Mouse (Mus musculus): ENCODE measurements around the gene Defb23. TPM values are rescaled to one million over a fixed set of nuclear protein-coding genes. Genes with fewer than 3 reads are reported as not detected.

Gene Defb23
- total RNA-seq, 2 experiments from 2014 or later = not detected

Other genes with a start within 250 kb of the Defb23 start
- 10 to 100 TPM; 64.5 to 73.4 TPM for gene Csnk2a1, start 237.8 kb downstream of the Defb23 start, total RNA-seq (2021)
- gene Tbc1d20, start 170.8 kb downstream of the Defb23 start, total RNA-seq (2021) = 10 to 100 TPM; 28.8 to 33.2 TPM
- gene Rbck1, start 132.0 kb downstream of the Defb23 start, total RNA-seq (2021) = 10 to 100 TPM; 31.1 to 34.8 TPM
- 1 to 10 TPM; 1.0 to 1.6 TPM for gene Trib3, start 120.6 kb downstream of the Defb23 start, total RNA-seq (2021)
- not detected for gene Nrsn2, start 88.0 kb downstream of the Defb23 start, total RNA-seq (2021)
- gene Sox12, start 66.6 kb downstream of the Defb23 start, total RNA-seq (2021) = 1 to 10 TPM; 2.9 to 4.3 TPM
- gene Zcchc3, start 49.6 kb downstream of the Defb23 start, total RNA-seq (2021) = 1 to 10 TPM; 2.7 to 3.2 TPM
- gene 6820408C15Rik, start 49.0 kb downstream of the Defb23 start, total RNA-seq (2021) = not detected
- gene Defb20, start 12.4 kb upstream of the Defb23 start, total RNA-seq (2021) = not detected
- not detected for gene Defb22, start 25.5 kb upstream of the Defb23 start, total RNA-seq (2021)
- gene Defb26, start 47.1 kb upstream of the Defb23 start, total RNA-seq (2021) = not detected
- not detected for gene Defb28, start 53.6 kb upstream of the Defb23 start, total RNA-seq (2021)
- gene Defb29, start 75.5 kb upstream of the Defb23 start, total RNA-seq (2021) = not detected
- not detected for gene Gm17416, start 104.7 kb upstream of the Defb23 start, total RNA-seq (2021)
- gene Defb21, start 108.1 kb upstream of the Defb23 start, total RNA-seq (2021) = not detected
- not detected for gene Defb19, start 115.7 kb upstream of the Defb23 start, total RNA-seq (2021)
- not detected for gene Defb45, start 134.8 kb upstream of the Defb23 start, total RNA-seq (2021)
- gene Defb36, start 139.7 kb upstream of the Defb23 start, total RNA-seq (2021) = not detected
- 1 to 10 TPM; 1.3 to 1.4 TPM for gene Defb25, start 158.4 kb upstream of the Defb23 start, total RNA-seq (2021)
- 1 to 10 TPM; 5.2 to 7.3 TPM for gene Rem1, start 162.3 kb upstream of the Defb23 start, total RNA-seq (2021)
- 10 to 100 TPM; 45.8 to 49.1 TPM for gene H13, start 204.8 kb upstream of the Defb23 start, total RNA-seq (2021)
- gene Mcts2, start 222.4 kb upstream of the Defb23 start, total RNA-seq (2021) = 10 to 100 TPM; 11.9 to 13.8 TPM

Data from gastrocnemius, postnatal 14 days (tissue).